Mouse (Mus musculus): Measurements from ENCODE around the gene Kcnmb2.
A peak's percentile ranks its signal among the peaks of the same experiment; 100 is the strongest.

The Kcnmb2 gene

DNA sequence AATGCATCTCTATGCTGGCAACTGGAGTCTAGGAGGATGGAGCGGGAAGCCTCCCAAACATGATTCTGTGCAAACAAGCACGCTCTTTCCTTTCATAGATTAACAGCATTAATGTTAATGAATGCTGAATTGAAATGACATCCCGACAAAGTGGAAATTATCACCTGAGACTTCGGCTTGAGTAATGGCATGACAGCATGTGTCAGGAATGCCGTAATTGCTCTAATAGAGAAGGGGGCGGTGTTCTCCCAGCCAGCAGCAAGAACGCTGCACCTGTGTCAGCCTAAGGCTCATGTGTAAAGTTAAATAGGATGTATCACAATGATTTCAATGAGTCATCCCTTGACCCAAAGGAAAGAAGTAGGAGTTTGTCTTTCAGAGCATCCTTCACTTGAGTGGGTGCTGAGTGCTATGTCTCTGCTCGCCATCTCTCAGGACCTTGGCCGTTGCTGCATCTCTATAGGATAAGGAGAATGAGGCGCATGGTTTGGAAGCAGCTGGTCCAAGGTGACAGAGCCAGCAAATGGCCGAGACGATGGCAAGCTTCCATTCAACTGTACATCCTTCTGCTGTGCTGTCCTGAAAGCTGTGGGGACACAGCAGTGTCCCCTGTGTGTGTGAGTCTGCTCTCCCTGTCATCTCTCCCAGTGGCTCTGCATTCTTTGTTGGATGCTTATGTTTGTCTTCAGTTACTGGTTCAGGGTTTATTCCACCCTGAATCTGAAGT lies 110.1 kb downstream of the Kcnmb2 start:
- no peak for DNase-seq (ENCODE audit: low spot score)

DNA sequence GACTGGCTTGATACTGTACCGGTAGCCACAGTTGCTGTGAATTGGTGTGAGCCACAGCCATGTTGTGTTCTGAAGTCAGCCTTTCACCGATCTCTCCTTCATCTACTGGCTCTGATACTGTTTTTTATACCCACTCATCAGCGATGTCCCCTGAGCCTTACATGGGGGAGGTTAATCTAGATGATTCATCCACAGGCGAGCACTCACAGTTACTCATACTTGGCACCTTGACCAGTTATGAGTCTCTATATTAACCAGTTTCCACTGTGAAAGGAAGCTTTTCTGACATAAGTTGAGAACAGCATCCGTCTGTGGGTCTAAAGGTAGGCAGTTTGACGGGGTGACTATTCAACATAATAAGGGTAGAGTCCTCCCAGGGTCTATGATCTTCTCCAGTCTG lies 118.7 kb downstream of the Kcnmb2 start:
- DNase-seq (ENCODE audit: low spot score) = no peak

DNA sequence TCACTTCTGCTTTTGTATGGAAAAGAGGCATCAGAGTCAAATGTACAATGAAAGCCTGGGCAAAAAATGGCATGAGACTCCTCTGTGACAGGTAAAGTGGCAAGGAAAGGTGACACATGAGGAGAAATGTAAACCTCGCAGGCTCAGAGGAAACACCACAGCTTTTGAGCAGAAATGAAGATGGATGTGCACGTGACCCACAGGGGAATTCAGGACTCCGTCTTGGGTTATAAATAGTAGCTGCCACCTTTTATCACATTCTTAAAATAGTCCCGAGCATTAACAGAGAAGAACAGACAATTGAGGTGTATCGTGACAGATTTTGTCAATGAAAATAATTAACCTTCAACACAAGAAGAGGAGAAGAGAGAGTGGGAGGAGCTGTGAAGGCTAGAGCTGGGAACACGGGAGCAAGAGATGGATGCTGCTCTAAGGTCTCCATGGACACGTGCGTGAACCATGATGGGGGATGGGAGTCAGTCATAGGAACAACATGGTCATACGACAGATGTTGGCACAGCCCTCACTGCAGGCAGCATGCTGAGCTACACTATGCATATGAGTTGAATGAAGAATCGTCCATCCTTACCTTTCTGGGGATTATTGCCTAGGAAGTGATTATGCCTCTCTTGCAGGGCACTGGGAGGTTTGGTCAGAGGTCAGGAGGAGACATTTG lies 127.2 kb downstream of the Kcnmb2 start:
- DNase-seq (ENCODE audit: low spot score) = no peak

DNA sequence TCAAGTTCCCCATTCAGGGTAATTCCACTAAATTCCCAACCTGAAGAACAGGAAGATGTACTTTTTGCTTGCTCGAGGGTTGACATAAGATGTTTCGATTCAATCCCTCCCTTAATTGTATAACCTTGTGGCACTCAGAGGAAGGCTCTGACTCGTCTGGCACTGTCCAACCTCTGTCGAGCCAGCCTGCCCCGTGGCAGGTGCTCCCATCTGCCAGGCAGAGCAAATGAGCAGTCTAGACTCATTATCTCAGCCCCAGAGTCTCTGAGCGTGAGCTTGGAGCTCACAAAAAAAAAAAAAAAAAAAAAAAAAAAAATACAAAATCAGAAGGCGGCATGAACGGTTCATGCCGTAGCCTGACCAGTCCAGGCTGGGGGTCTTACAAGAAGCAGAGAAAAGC lies 130.1 kb downstream of the Kcnmb2 start:
- DNase-seq (ENCODE audit: low spot score) = no peak

DNA sequence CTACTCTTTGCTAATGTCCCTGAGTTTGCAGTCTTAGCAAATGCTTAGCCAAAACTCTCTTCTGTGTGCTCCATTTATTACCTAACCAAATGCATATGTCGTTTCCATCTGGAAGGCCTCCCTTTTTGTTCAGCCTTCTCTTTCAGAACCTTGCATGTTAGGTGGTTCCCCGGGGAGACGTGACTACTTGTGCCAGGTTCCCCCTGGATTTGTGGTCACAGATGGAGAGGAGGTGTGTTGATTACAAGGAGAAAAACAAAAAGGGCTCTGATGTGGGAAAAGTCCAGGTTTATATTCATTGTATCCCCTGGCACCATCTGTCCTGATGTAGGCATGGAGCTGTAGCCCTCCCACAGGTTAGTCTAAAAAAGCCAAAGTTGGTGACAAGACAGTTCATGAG lies 141.5 kb downstream of the Kcnmb2 start:
- no peak for DNase-seq (ENCODE audit: low spot score)

DNA sequence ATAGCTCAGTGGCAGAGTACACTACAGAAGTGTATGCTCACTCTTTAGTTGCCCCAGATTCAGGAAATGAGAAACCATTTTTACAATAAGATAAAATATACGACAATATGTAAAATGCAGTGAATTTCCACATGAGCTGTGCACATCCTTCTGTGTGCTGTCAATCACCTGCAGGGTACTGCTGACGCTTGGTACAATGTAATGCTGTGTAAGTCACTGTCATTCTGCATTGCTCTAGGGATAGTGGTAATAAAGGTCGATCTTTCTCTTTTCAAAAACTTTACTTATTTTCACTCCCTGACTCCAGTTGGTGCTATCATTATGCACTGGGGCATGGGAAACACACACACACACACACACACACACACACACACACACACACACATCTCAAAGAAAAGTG lies 146.5 kb downstream of the Kcnmb2 start:
- no peak for DNase-seq (ENCODE audit: low spot score)

DNA sequence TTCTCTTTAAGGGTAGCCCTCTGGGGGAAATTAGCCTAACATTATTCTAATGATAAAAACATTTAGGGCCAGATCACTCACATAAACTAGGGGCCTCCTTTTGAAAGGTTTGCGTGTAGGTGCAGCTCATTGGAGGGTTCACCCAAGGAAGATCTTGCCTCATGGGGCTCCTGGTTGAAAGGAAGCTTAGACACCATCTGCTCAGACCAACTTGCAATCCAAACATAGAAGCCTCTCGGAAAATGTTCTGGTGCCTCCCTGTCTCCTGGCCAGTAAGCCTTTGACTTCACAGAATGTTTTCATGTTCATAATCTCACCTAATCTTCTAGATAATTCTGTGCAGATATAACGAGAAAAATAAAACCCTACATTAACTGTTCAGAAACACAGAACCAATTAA lies 150.3 kb downstream of the Kcnmb2 start:
- no peak for DNase-seq (ENCODE audit: low spot score)

DNA sequence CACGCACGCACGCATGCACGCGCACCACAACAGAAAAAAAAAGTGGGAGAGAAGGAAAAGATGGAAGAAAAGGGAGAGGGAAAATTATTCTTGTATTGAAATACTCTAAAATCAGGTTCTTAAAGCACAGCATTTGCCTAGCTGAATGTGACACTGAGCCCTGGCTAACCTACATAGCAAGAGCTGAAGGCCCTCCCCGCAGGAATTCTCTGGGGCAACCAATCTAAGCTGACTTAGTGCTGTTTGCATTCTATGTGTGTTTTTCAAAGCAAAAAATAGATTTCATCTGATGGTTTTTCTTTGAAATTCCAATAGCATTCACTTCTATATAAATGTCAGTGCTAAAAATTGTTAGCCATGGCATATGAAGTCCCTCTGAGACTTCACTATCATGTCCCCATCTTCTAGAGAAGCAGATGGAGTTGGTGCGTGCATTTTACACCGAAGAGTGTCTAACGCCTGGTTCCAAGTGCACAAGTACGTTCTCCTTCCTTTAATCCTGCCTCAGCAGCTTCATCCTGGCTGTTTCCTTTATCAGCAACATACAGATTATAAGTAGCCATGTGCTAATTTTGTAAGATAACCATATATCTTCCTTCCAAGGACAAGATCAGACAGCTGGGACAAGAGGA lies 151.4 kb downstream of the Kcnmb2 start:
- no peak for DNase-seq (ENCODE audit: low spot score)

DNA sequence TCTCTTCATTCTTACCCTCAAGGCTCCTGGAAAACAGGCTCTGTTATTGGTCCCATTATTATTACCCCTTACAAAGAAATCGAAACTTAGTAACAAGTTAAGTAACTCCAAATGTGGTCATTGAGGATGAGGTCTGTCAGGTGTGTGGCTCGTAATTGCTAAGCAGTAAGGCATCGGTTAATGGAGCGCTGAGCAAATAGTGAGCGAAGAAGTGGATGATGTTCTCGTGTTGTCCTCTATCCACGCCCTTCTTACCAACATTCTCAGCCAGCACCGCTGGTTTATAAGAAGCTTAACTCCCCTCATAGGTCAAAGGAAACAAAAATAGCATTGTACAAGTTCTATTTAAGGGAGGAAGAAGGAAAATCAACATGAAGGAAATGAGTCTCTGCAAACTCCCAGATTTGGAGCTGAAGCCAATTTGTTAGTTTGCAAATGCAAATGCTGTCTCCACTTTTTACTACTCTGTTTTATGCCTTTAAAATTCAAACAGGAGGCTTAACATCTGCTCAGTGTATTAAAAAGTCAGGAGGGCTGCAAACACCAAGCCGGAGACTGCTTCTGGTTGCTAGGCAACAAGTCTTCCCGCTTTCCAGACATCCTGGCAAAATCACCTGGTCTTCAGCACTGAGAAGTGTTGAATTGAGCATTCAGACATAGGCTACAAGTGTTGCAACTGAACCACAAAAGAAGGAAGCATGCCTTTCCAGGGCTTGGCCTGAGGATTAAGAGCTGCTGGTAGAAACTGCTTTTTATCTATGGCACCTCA lies 157.8 kb downstream of the Kcnmb2 start:
- no peak for DNase-seq (ENCODE audit: low spot score)

DNA sequence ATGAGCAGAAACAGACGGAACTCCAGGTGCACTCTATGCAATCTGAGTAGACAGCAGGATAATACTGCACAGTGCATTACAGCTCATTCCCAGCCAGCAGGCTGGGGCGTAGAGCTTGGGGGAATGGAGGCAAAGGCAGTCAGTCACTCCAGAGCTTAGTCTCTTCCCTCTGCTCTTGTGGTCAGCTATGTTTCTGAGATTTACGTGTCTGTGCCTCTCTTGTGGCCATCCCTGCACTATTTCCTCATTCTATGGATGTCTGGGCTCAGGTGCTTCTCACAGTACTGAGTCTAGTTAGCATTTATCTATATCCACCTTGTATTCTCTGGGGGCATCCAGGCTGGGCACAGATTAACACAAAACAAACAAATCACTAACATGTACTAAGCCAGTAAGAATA lies 160.4 kb downstream of the Kcnmb2 start:
- no peak for DNase-seq (ENCODE audit: low spot score)

DNA sequence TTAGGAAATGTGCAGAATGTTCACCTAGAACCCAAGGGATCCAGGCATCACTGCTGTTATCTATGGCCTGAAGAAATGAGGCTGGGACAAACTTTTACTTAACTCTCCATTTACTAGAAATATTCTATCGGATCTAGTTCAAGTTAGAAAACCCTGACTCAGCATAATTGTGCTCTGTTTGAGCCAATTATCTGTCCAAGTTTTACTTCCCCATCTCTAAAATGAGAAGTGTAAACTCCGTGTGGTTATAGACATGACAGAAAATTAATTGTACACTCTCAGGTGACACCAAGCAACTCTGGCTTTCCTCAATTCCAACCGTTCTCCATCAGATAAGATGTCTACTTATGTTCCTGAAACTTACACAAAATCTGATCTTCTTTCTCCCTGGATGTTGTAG lies 161.0 kb downstream of the Kcnmb2 start:
- DNase-seq (ENCODE audit: low spot score) = no peak

DNA sequence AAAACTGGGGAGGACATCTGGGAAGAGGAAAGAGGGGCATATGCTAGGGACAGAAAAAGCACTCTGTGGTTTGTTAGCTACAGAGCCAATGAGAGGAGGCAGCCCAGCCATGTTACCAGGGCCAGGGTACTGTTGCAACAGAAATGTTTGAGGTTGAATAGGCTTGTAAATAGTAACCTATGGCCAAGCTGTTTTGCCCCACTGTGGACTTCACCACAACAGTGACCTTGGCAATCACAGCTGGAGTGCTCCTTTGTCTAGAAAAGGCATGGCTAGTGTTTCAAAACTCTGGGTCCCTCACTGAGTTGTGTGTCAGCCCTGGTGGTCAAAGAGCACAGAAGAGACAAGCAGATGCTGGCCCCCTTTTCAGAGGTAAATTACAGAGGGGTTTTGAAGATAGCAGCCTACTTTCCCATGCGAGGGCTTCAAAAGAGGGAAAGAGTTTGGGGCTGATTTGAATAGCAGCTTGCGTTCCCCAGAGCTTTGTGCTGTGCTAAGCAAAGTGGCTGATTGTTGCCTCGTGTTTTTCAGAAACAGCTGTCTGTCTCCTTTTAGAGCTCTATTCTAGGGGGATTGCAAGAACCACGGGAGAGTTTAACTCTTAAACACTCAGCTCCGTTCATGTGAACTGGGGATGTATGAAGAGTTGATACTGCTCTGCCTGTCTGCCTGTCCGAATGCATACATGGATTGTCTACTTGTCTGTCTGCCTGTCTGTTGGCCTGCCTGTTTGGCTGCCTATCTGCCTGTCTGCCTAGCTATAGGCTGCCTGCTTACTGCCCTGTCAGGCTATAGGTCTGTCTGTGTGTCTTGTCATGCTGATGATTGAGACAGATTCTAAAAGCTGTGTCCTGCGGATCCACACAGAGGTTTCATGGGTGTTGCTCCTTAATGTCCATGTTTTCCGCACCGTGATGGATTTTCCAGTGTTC lies 165.0 kb downstream of the Kcnmb2 start:
- DNase-seq (ENCODE audit: low spot score) = no peak

DNA sequence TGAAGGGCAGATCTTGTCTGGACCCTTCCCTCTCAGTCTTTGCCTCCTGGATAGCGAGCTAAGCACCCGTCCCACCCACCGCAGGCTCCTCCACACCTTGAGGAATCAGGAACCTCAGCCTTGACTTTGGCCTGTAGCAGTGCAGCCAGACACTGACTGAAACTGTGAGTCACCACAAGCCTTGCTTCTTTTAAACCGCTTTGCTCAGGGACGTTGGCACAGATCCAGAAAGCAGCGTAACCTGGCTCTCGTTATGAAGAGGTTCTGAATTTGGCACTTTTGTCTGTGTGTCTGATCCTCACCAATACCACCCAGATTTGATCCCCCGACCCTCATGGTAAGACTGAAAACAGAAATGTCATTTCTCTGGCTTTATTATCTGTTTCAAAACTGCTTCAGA lies 171.6 kb downstream of the Kcnmb2 start:
- peak; percentile 34 for DNase-seq (ENCODE audit: low spot score)

DNA sequence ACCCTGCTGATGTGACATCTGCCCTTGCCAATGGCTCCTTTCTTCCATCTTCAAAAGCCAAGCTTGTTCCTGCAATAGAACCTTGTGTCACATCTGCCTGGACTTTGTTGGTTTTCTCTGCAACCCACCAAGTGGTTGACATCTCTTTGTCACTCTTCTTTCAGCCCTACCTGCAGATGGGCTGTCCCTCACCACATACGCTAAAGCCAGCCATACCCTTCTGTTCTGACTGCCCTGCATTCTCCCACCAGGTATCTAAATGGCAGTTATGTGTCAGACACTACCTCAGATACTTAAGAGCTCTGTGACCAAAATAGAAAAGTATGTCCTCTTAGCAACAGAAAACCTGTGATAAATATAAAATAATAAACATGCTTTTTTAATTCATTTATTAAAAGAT lies 186.5 kb downstream of the Kcnmb2 start:
- DNase-seq (ENCODE audit: low spot score) = no peak

DNA sequence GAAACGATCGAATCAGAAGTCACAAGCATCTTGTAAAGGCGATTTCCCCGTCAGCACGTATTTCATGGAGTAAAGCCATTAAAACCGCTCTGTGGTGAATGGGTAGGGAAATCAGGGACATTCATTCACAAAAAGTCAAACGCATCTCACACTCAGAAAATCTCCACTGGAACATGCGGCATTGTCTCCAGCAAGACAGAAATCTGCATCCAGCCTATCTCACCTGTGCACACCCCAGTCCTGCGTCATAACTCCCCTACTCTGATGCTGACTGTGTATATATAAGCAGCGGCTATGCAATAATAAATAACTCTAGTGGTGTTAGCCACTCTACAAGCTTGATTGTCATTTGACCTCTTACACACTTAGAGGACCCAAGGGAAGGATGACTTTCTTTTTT lies 199.1 kb downstream of the Kcnmb2 start:
- DNase-seq (ENCODE audit: low spot score) = no peak

DNA sequence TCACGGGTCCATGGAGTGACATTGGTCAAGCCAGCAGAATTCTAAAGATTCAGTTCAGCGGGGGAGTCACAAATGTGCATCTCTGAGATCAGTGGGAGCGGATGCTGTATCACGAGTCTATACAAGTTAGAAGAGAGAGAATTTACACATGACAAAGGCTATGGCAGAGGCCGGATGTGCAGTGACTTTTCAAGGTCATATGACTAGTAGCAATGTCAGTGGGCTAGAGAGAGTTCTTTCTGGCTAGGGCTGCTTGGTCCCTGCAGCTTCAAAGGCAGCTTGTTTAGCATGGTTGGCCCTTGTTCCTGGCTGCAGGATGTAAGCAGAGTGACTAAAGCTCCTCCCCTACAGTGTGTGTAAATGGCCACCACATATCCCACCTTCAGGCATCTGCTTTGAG lies 217.5 kb downstream of the Kcnmb2 start:
- DNase-seq (ENCODE audit: low spot score) = no peak

DNA sequence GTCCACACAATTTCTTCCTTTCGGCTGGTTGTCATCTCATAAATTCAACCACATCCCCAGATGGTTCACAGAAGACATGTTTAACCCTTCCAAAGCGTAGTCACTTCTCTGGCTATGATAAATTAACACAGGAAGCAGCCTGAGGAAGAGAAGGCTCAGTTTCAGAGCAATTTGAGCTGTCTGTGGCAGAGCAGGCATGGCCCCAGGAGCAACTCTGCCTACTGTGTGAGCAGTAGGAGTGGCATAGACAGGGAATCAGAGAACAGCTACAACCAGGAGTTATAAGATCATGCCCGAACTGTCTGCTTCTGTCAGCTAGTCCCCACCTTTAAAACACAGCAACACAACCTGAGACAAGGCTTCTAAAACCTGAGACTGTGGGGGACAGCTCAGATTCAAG lies 219.4 kb downstream of the Kcnmb2 start:
- DNase-seq (ENCODE audit: low spot score) = no peak

DNA sequence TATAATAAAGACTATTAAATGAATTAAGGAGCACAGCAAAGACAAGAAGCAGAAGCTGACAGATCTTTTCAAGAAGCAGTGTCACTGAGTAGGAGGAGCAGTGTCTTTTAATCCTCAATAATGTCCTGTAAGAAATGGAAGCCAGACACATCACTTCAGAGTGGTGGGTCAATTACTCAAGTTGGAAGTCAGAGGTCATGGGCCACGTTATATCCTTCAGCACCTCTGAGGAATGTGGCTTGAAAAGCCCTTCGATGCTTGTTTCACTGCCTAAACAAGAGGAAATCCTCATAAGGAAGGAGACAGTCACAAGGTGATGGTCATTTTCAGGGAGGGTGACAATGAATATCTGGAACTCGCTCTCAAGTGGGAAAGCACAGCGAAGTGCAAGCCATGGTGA lies 223.1 kb downstream of the Kcnmb2 start:
- no peak for DNase-seq (ENCODE audit: low spot score)

DNA sequence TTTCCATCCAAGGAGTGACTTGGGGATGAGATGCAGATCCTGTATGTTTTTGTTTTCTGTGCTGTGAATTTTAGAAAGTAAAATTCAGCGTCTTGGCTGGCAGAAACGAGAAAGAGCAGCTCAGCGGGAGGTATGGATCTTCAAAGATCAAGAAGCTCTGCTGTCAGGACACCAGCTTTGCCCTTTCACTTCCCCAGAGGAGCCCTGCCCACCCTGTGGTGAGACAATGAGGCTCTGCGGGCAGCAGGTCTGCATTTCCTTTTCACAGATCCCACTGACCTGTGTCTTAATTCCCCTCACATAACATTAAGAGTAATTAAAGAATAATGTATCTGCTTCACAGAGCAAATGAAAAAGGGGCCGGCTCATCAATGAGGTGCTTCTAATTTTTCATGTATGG lies 226.1 kb downstream of the Kcnmb2 start:
- no peak for DNase-seq (ENCODE audit: low spot score)

DNA sequence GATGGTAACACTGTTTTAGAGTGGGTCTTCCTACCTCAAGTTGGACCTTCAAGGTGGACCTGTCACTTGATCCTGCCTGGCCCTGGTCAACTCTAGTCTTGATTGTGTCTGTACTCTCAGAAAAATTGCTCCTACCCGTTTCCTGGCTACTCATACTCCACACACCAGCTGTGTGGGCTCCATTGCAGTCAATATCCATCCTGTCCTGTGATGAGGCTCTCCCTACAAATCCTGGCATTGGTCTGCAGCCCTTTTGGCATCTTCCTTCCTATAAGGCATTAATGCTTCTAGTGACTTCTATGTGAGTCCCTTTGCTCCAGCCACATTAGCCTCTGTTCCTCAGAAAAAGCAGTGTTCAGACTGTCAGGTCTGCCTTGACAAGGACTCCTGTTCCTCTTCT lies 228.4 kb downstream of the Kcnmb2 start:
- DNase-seq (ENCODE audit: low spot score) = no peak

DNA sequence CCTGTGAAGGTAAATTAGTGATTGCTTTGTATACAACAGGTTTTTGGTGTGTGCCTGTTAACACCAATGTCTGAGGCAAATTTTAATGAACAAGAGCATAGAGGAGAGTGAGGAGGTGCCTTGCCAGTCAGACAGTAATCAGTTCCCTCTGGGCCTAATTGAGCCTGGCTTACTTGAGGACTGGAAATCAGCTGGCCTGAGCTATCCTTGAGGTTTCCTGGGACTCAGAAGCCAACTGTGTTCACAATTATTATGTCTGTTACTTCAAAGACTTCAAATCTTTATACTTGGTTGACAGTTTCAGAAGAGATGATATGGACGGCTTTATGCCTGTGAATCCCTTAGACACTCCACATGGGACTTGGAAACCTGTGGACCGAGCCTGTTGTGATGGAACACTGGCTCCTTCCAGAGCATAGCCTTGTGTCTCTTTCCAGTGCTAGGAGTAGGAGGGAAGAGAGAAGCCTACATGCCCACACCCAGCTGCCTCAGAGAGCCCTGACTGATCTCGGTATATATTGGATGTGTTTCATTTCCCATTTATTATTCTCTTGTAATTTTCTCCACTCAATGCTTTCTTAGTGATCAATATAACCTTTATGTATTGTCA lies 230.2 kb downstream of the Kcnmb2 start:
- DNase-seq (ENCODE audit: low spot score) = no peak

All from urinary bladder, postnatal 14 days (tissue).